Mouse (Mus musculus): Measurements from ENCODE around the gene Acsl5.

DNA sequence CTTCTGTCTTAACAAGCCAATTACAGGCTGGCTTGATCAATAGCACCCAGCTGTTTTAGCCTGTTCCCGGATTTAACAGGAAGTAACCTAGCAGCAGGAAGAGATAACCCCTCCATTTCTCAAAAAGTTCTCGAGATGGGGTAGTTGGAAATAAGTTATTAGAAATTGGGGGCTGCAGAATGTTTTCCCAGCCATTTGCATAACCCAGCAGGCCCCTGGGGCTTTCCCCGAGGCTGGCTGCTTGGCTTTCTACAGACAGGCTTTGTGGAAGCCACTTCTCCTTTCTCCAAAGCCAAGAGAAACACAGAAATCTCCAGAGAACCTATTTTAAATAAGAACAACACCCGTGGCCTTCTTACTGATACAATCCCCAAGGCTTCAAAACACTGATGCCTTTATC is 41.4 kb downstream of the Acsl5 start:
- no peak for TF ChIP-seq CTCF (IDR thresholded peaks at IDR 0.05; ENCODE audit: extremely low read depth, insufficient read depth, insufficient read length, insufficient replicate concordance)
- TF ChIP-seq POLR2A (IDR thresholded peaks at IDR 0.05; ENCODE audit: low read depth, low read length) = no peak
